Mouse (Mus musculus) CD4-positive naive resting alpha-beta T cell, adult 57 days (primary cell): Measurements from ENCODE around the gene Tmc7. TPM values are rescaled to one million over a fixed set of nuclear protein-coding genes. Genes with fewer than 3 reads are reported as not detected.

ENCODE experiments used
- total RNA-seq: library from RNA; stranded (reverse); gene quantifications from one replicate; pipeline ENCODE4 v1.2.4, GENCODE M21; 2023

Gene Tmc7
- total RNA-seq, result 0.35 TPM

GRCm38 (mm10) chr7:118584257-118584907, at the start of gene Tmc7:
Tmc7 (minus strand) TSS chr7:118584736.

GRCm38 (mm10) chr7:118597201-118597600, 12.7 kb upstream of the Tmc7 start, which contains the start of gene Tmc5:
Tmc5 (plus strand) TSS chr7:118597297.

GRCm38 (mm10) chr7:118533178-118533578, 51.4 kb downstream of the Tmc7 start, which contains the start of gene Coq7:
Coq7 (minus strand) TSS chr7:118533356.

GRCm38 (mm10) chr7:118491431-118492147, 92.9 kb downstream of the Tmc7 start, which contains the start of gene Itpripl2:
Itpripl2 (minus strand) TSS chr7:118491975.

Other genes starting within 250 kb of the Tmc7 start
- not detected for gene Syt17, start 136.5 kb downstream of the Tmc7 start, total RNA-seq
- 0.95 TPM for gene Itpripl2, start 92.8 kb downstream of the Tmc7 start, total RNA-seq
- 10.3 TPM for gene Coq7, start 51.4 kb downstream of the Tmc7 start, total RNA-seq
- gene Tmc5, start 12.6 kb upstream of the Tmc7 start, total RNA-seq, result not detected
- 32.2 TPM for gene Gde1, start 121.0 kb upstream of the Tmc7 start, total RNA-seq
- 7.5 TPM for gene Ccp110, start 127.8 kb upstream of the Tmc7 start, total RNA-seq
- 66.6 TPM for gene Vps35l, start 155.5 kb upstream of the Tmc7 start, total RNA-seq